Mouse (Mus musculus): ENCODE data around the gene Cldn7. TPM values are rescaled to one million over a fixed set of nuclear protein-coding genes. Genes with fewer than 3 reads are reported as not detected.
"Not testable (repeated sequence)": the region's sequence is repeated elsewhere in the genome, so short reads cannot be mapped to it uniquely, and the experiment has no call there.

The Cldn7 gene
- polyA plus RNA-seq, 1 experiment from 2014 or later, result 17.1 TPM

GRCm38 (mm10) chr11:70015677-70016076, 51.1 kb downstream of the Cldn7 start:
- H3K4me1 ChIP-seq (ENCODE audit: control insufficient read depth, insufficient read depth, low read length), result peaks cover 15% of the 10 kb centered on the region
- ATAC-seq (replicated peaks; ENCODE audit: insufficient number of reproducible peaks, low FRiP score, low TSS enrichment, low read depth), result no peak
- H3K9ac ChIP-seq (replicated peaks; ENCODE audit: low read length), result no peak overlapping the region
- no peak overlapping the region for H3K27ac ChIP-seq (replicated peaks; ENCODE audit: low read depth, low read length)
- DNase-seq (ENCODE audit: low spot score), result no peak
- H3K4me3 ChIP-seq (ENCODE audit: low read depth, low read length), result peak overlapping the region; percentile 54
- H3K27me3 ChIP-seq (ENCODE audit: control insufficient read depth, insufficient read depth, low read length), result no peaks in the 10 kb centered on the region
- 63% methylated on average over 6 of the region's 6 CpGs for WGBS
- H3K4me2 ChIP-seq (ENCODE audit: low read depth, low read length), result no peak overlapping the region
- no peaks in the 10 kb centered on the region for H3K9me3 ChIP-seq (replicated peaks; ENCODE audit: control insufficient read depth, low read length)
- peaks cover 4% of the 10 kb centered on the region for H3K36me3 ChIP-seq (replicated peaks; ENCODE audit: control insufficient read depth, insufficient read depth, low read depth, low read length)

GRCm38 (mm10) chr11:70016177-70016576, 51.6 kb downstream of the Cldn7 start:
- H3K27me3 ChIP-seq (ENCODE audit: control insufficient read depth, insufficient read depth, low read length); H3K4me2 ChIP-seq (ENCODE audit: low read depth, low read length); H3K4me3 ChIP-seq (ENCODE audit: low read depth, low read length); H3K9me3 ChIP-seq (replicated peaks; ENCODE audit: control insufficient read depth, low read length); H3K36me3 ChIP-seq (replicated peaks; ENCODE audit: control insufficient read depth, insufficient read depth, low read depth, low read length); ATAC-seq (replicated peaks; ENCODE audit: insufficient number of reproducible peaks, low FRiP score, low TSS enrichment, low read depth); DNase-seq (ENCODE audit: low spot score); H3K9ac ChIP-seq (replicated peaks; ENCODE audit: low read length); H3K27ac ChIP-seq (replicated peaks; ENCODE audit: low read depth, low read length): not testable (repeated sequence)
- H3K4me1 ChIP-seq (ENCODE audit: control insufficient read depth, insufficient read depth, low read length), result peaks cover 15% of the 10 kb centered on the region
- WGBS, result 87% methylated on average over 2 of the region's 2 CpGs

GRCm38 (mm10) chr11:70016669-70017068, 52.1 kb downstream of the Cldn7 start, which contains the start of gene Dlg4:
TSS of gene Dlg4 (plus strand) at chr11:70016942.
- Histone ChIP-seq H3K9ac (replicated peaks; ENCODE audit: low read length) (peak within 1 kb of the TSS; percentile 83), H3K4me3 (ENCODE audit: low read depth, low read length) (peak within 1 kb of the TSS; percentile 58), H3K4me2 (ENCODE audit: low read depth, low read length) (peak within 1 kb of the TSS; percentile 92), H3K36me3 (replicated peaks; ENCODE audit: control insufficient read depth, insufficient read depth, low read depth, low read length) (peaks cover 1% of the 10 kb centered on the region), H3K27me3 (ENCODE audit: control insufficient read depth, insufficient read depth, low read length) (no peaks in the 10 kb centered on the region), H3K9me3 (replicated peaks; ENCODE audit: control insufficient read depth, low read length) (no peaks in the 10 kb centered on the region), H3K27ac (replicated peaks; ENCODE audit: low read depth, low read length) (peak within 1 kb of the TSS; percentile 90; the same call in 1 of the 2 replicates), H3K4me1 (ENCODE audit: control insufficient read depth, insufficient read depth, low read length) (peaks cover 15% of the 10 kb centered on the region)
- ATAC-seq (replicated peaks; ENCODE audit: insufficient number of reproducible peaks, low FRiP score, low TSS enrichment, low read depth) (no peak), DNase-seq (ENCODE audit: low spot score) (no peak)
- WGBS, result 77% methylated on average over 3 of the region's 3 CpGs

GRCm38 (mm10) chr11:70017199-70017767, 52.7 kb downstream of the Cldn7 start:
- DNase-seq (ENCODE audit: low spot score) (no peak), ATAC-seq (replicated peaks; ENCODE audit: insufficient number of reproducible peaks, low FRiP score, low TSS enrichment, low read depth) (no peak)
- no peaks in the 10 kb centered on the region for H3K36me3 ChIP-seq (replicated peaks; ENCODE audit: control insufficient read depth, insufficient read depth, low read depth, low read length)
- no peaks in the 10 kb centered on the region for H3K27me3 ChIP-seq (ENCODE audit: control insufficient read depth, insufficient read depth, low read length)
- 39% methylated on average over 7 of the region's 7 CpGs for WGBS
- H3K9ac ChIP-seq (replicated peaks; ENCODE audit: low read length), result peak overlapping the region; percentile 83; the same call in 1 of the 2 replicates
- no peak overlapping the region; the same call in 1 of the 2 replicates for H3K27ac ChIP-seq (replicated peaks; ENCODE audit: low read depth, low read length)
- H3K4me3 ChIP-seq (ENCODE audit: low read depth, low read length), result peak overlapping the region; percentile 58; the same call in 1 of the 2 replicates
- H3K4me2 ChIP-seq (ENCODE audit: low read depth, low read length), result peak overlapping the region; percentile 92
- no peaks in the 10 kb centered on the region for H3K9me3 ChIP-seq (replicated peaks; ENCODE audit: control insufficient read depth, low read length)
- peaks cover 15% of the 10 kb centered on the region for H3K4me1 ChIP-seq (ENCODE audit: control insufficient read depth, insufficient read depth, low read length)

MicroRNA genes within 50 kb of the gene (microRNA counts, 519-probe panel; counts per million panel counts)
- not detected for microRNA mmu-miR-324-3p
- 3,929 counts per million, percentile 59 among the panel's probes with 10 or more counts for microRNA mmu-miR-324-5p

Small RNA genes within 50 kb of the gene (microRNA-seq; reads per million reads assigned to microRNA genes)
- not detected for gene Gm44349 (ENCODE audit: borderline number of aligned reads)
- 5,517 reads per million, percentile 88 among the genes with 10 or more reads in this experiment for gene Mir324 (ENCODE audit: borderline number of aligned reads)

Other genes starting within 250 kb of the Cldn7 start
- 51.4 and 56.5 TPM in 2 replicates for gene Polr2a, start 206.1 kb upstream of the Cldn7 start, polyA plus RNA-seq (2014; fragmentation: Nextera tagmentation; extraction: Ambion mirVana)
- gene Slc35g3, start 202.8 kb upstream of the Cldn7 start, polyA plus RNA-seq (2014; fragmentation: Nextera tagmentation; extraction: Ambion mirVana), result 0.18 TPM in 1 of 2 replicates, not detected in the other
- 1.1 and 1.2 TPM in 2 replicates for gene Zbtb4, start 198.9 kb upstream of the Cldn7 start, polyA plus RNA-seq (2014; fragmentation: Nextera tagmentation; extraction: Ambion mirVana)
- 3.0 and 3.6 TPM in 2 replicates for gene Chrnb1, start 168.8 kb upstream of the Cldn7 start, polyA plus RNA-seq (2014; fragmentation: Nextera tagmentation; extraction: Ambion mirVana)
- 0.92 and 0.97 TPM in 2 replicates for gene Fgf11, start 162.9 kb upstream of the Cldn7 start, polyA plus RNA-seq (2014; fragmentation: Nextera tagmentation; extraction: Ambion mirVana)
- 2.1 and 2.8 TPM in 2 replicates for gene Tmem102, start 159.2 kb upstream of the Cldn7 start, polyA plus RNA-seq (2014; fragmentation: Nextera tagmentation; extraction: Ambion mirVana)
- gene Gm39566, start 149.5 kb upstream of the Cldn7 start, polyA plus RNA-seq (2014; fragmentation: Nextera tagmentation; extraction: Ambion mirVana), result not detected in 2 replicates
- not detected in 2 replicates for gene Spem2, start 146.3 kb upstream of the Cldn7 start, polyA plus RNA-seq (2014; fragmentation: Nextera tagmentation; extraction: Ambion mirVana)
- gene Spem1, start 142.6 kb upstream of the Cldn7 start, polyA plus RNA-seq (2014; fragmentation: Nextera tagmentation; extraction: Ambion mirVana), result 0.27 TPM in 1 of 2 replicates, not detected in the other
- gene Nlgn2, start 127.0 kb upstream of the Cldn7 start, polyA plus RNA-seq (2014; fragmentation: Nextera tagmentation; extraction: Ambion mirVana), result 8.2 and 9.1 TPM in 2 replicates
- 294 and 335 TPM in 2 replicates for gene Tmem256, start 126.3 kb upstream of the Cldn7 start, polyA plus RNA-seq (2014; fragmentation: Nextera tagmentation; extraction: Ambion mirVana)
- 90.0 and 102 TPM in 2 replicates for gene Plscr3, start 118.4 kb upstream of the Cldn7 start, polyA plus RNA-seq (2014; fragmentation: Nextera tagmentation; extraction: Ambion mirVana)
- 1.1 and 1.9 TPM in 2 replicates for gene Tnk1, start 106.0 kb upstream of the Cldn7 start, polyA plus RNA-seq (2014; fragmentation: Nextera tagmentation; extraction: Ambion mirVana)
- gene Tmem95, start 86.8 kb upstream of the Cldn7 start, polyA plus RNA-seq (2014; fragmentation: Nextera tagmentation; extraction: Ambion mirVana), result not detected in 2 replicates
- 3.2 and 3.5 TPM in 2 replicates for gene Kctd11, start 83.4 kb upstream of the Cldn7 start, polyA plus RNA-seq (2014; fragmentation: Nextera tagmentation; extraction: Ambion mirVana)
- 0.56 and 0.60 TPM in 2 replicates for gene Acap1, start 69.2 kb upstream of the Cldn7 start, polyA plus RNA-seq (2014; fragmentation: Nextera tagmentation; extraction: Ambion mirVana)
- gene 2810408A11Rik, start 63.8 kb upstream of the Cldn7 start, polyA plus RNA-seq (2014; fragmentation: Nextera tagmentation; extraction: Ambion mirVana), result 17.6 and 20.7 TPM in 2 replicates
- 11.5 and 13.8 TPM in 2 replicates for gene Neurl4, start 63.7 kb upstream of the Cldn7 start, polyA plus RNA-seq (2014; fragmentation: Nextera tagmentation; extraction: Ambion mirVana)
- 76.2 and 81.8 TPM in 2 replicates for gene Gps2, start 50.9 kb upstream of the Cldn7 start, polyA plus RNA-seq (2014; fragmentation: Nextera tagmentation; extraction: Ambion mirVana)
- gene Eif5a, start 42.8 kb upstream of the Cldn7 start, polyA plus RNA-seq (2014; fragmentation: Nextera tagmentation; extraction: Ambion mirVana), result 2,030 and 2,067 TPM in 2 replicates
- 5.5 and 6.6 TPM in 2 replicates for gene Ybx2, start 29.0 kb upstream of the Cldn7 start, polyA plus RNA-seq (2014; fragmentation: Nextera tagmentation; extraction: Ambion mirVana)
- 20.2 and 20.5 TPM in 2 replicates for gene Slc2a4, start 16.6 kb upstream of the Cldn7 start, polyA plus RNA-seq (2014; fragmentation: Nextera tagmentation; extraction: Ambion mirVana)
- gene Ctdnep1, start 16.4 kb downstream of the Cldn7 start, polyA plus RNA-seq (2014; fragmentation: Nextera tagmentation; extraction: Ambion mirVana), result 26.2 and 26.5 TPM in 2 replicates
- gene Elp5, start 17.7 kb downstream of the Cldn7 start, polyA plus RNA-seq (2014; fragmentation: Nextera tagmentation; extraction: Ambion mirVana), result 156 and 157 TPM in 2 replicates
- gene Gabarap, start 26.4 kb downstream of the Cldn7 start, polyA plus RNA-seq (2014; fragmentation: Nextera tagmentation; extraction: Ambion mirVana), result 474 and 509 TPM in 2 replicates
- gene Phf23, start 31.0 kb downstream of the Cldn7 start, polyA plus RNA-seq (2014; fragmentation: Nextera tagmentation; extraction: Ambion mirVana), result 57.7 and 58.0 TPM in 2 replicates
- gene Dvl2, start 35.8 kb downstream of the Cldn7 start, polyA plus RNA-seq (2014; fragmentation: Nextera tagmentation; extraction: Ambion mirVana), result 34.9 and 35.7 TPM in 2 replicates
- 54.2 and 57.6 TPM in 2 replicates for gene Acadvl, start 50.6 kb downstream of the Cldn7 start, polyA plus RNA-seq (2014; fragmentation: Nextera tagmentation; extraction: Ambion mirVana)
- 7.6 and 11.2 TPM in 2 replicates for gene Dlg4, start 52.2 kb downstream of the Cldn7 start, polyA plus RNA-seq (2014; fragmentation: Nextera tagmentation; extraction: Ambion mirVana)
- gene Asgr1, start 89.3 kb downstream of the Cldn7 start, polyA plus RNA-seq (2014; fragmentation: Nextera tagmentation; extraction: Ambion mirVana), result 0.46 and 0.95 TPM in 2 replicates
- not detected in 2 replicates for gene Asgr2, start 127.9 kb downstream of the Cldn7 start, polyA plus RNA-seq (2014; fragmentation: Nextera tagmentation; extraction: Ambion mirVana)
- gene Mgl2, start 165.6 kb downstream of the Cldn7 start, polyA plus RNA-seq (2014; fragmentation: Nextera tagmentation; extraction: Ambion mirVana), result 0.39 TPM in 1 of 2 replicates, not detected in the other
- 0.72 and 1.3 TPM in 2 replicates for gene Clec10a, start 191.4 kb downstream of the Cldn7 start, polyA plus RNA-seq (2014; fragmentation: Nextera tagmentation; extraction: Ambion mirVana)
- 0.81 TPM in 1 of 2 replicates, not detected in the other for gene Slc16a11, start 248.0 kb downstream of the Cldn7 start, polyA plus RNA-seq (2014; fragmentation: Nextera tagmentation; extraction: Ambion mirVana)